Mouse (Mus musculus) testis, adult 2 months (tissue): ENCODE measurements around the gene Dus4l.

ENCODE experiments used
- CTCF ChIP-seq: fragments of 200-500 bp; IDR thresholded peaks from 2 replicates; pipeline ENCODE4 v1.5.1; 2012; ENCODE audit warnings: low read depth, mild to moderate bottlenecking, inconsistent platforms, low read length, moderate library complexity; ENCODE audit not compliant: control insufficient read depth, insufficient read depth, insufficient replicate concordance
- POLR2A ChIP-seq: fragments of 200-500 bp; IDR thresholded peaks from 2 replicates; pipeline ENCODE4 v1.6.1; 2012; ENCODE audit warnings: low read depth, mild to moderate bottlenecking, inconsistent platforms, low read length, moderate library complexity; ENCODE audit not compliant: control insufficient read depth

DNA sequence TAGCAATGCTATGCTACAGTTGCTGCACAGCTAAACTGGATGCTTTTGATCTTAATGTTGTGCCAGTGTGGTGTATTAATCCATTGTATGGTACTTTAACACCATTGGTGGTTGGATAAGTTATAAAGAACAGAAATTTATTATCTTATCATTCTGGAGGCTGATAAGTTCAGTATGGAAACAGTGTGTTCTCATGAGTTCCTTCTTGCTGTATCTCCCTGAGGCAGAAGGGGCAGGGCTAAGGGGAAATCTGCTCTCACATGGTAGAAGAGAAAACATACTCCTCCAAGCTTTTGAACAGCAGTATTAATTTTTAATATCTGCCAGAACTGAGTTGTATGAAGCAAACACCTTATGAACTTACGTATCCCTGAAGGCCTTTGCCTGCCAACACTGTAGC lies 38.7 kb upstream of the Dus4l start:
- TF ChIP-seq POLR2A, result no peak
- no peak for TF ChIP-seq CTCF
